Mouse (Mus musculus) spleen, postnatal 4 days (tissue): ENCODE results near the gene Il1r1.

Source experiments
- DNase-seq, 2 experiments: peaks; one replicate each; pipeline ENCODE4 v3.0.0; 2022; ENCODE audit warnings: low spot score in 2 of 2

Gene Il1r1

GRCm38 (mm10) chr1:40224539-40225284, at the start of gene Il1r1:
TSS of gene Il1r1 (plus strand) at chr1:40225080.
- peak in 1 of 2 experiments; percentile 29 for DNase-seq

DNA sequence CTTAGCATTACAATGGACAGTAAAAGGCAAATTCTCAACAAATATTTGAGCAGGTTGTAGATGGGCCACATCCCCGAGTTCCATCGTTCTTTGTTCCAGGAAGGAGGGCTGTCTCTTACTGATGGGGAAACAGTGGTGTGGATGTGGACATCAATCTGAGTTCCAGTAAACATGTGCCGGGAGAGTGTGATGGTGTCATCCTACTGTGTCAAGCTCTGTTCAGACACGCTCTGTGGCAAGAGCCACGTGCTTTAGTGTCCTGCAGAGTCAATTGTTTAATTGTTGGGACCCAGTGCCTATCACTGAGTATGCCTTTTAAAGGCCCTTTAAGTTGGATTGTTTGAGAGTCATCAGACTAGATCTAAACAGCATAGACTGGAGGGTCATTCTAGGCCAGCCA, 49.8 kb upstream of the Il1r1 start:
- DNase-seq: no peak

GRCm38 (mm10) chr1:40175797-40176196, 49.1 kb upstream of the Il1r1 start:
- no peak for DNase-seq

- no peak for DNase-seq
These were observed 45.8 kb upstream of the Il1r1 start for GRCm38 (mm10) chr1:40179031-40179430.

GRCm38 (mm10) chr1:40179493-40179892, 45.4 kb upstream of the Il1r1 start:
- DNase-seq: no peak

- no peak for DNase-seq
These were observed 44.0 kb upstream of the Il1r1 start for GRCm38 (mm10) chr1:40180861-40181260.

- DNase-seq: no peak
These were observed 43.2 kb upstream of the Il1r1 start for GRCm38 (mm10) chr1:40181716-40182115.

GRCm38 (mm10) chr1:40183410-40183809, 41.5 kb upstream of the Il1r1 start:
- no peak for DNase-seq

DNA sequence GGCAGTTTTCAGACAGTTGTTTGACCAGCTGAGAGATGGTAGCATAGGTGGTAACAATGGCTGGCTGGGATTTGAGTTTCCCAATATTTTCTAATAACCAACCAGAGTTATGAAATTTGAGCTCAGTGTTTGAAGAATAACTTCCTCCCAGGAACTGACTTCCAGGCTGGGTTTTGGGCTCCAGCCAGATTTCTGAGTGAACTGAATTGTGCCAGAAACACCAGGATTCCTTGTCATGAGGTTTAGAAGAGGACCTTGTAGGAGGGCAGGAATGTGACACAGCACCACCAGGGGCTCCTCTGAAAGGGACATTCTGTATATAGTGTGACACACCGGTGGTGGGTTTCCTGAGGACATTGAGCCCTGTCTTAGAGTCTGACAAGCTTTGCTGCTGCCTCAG, 36.9 kb upstream of the Il1r1 start:
- no peak for DNase-seq

GRCm38 (mm10) chr1:40190025-40190424, 34.9 kb upstream of the Il1r1 start:
- no peak for DNase-seq

DNA sequence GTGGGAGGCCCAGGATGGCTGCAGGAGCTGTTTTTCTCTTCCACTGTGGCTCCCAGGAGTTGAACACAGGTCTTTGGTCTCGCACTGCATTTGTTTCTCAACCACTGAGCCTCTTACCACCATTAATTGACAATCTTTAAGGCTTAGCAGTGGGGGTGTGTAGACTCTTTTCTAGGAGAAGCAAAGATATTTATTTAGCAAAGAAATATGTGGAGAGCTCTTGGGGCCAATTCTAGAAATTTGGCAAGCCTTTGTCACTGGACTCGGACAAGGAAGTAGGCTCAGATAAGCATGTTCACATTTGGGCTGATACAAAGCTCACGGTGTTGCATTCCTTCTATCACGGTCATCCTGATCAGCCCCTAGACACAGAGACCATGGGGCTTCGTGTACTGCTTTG, 34.0 kb upstream of the Il1r1 start:
- DNase-seq: no peak

DNA sequence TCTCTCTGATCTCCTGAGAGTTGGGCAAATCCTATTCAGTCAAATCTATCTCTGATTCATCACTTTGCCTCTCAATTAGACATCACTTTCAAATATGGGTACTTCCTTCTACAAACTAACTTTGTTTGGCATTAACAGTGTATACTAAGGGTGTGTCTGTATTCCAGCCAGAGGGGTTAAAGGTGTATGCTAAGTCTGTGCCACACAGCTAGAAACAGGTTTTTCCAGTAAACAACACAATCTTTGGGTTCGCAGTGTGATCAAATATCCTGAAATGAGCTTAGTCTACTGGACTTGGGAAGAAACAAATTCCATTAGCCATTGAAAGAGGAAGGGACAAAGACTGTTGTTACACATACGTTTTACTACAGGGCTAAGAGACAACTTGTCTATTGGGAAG, 30.6 kb upstream of the Il1r1 start:
- DNase-seq: no peak

DNA sequence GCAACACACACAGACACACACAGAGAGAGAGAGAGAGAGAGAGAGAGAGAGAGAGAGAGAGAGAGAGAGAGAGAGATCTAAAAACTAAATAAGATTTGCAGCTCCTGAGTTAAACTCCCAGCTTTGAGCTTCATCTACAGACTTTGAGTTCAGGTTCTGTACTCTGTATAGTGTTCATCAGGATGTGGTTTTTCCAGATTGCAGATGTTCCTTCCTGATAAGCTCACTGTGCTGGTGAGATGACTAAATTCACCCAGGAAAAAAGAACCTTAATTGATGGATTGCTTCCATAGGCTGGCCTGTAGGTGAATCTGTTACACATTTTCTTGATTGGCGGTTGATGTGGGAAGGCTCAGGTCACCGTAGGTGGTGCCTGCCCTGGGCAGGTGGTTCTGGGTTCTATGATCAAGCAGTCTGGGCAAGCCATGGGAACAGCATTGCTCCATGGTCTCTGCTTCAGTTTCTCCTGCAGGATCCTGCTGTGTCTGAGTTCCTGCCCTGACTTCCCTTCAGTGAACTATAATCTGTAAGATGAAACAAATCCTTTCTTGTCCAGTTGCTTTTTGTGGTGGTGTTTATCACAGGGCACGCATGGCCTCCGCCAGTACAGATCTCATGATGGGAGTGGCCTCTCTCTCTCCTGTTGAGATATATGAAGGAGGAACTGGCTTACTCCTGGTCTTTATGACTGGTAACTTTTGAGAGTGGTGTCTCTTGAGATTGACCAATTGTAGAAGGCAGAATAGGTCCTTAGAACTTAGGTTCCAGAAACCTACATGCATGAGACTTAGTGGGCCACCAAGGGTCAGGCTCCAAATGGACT, 11.3 kb upstream of the Il1r1 start:
- no peak for DNase-seq

GRCm38 (mm10) chr1:40217521-40217920, 7.4 kb upstream of the Il1r1 start:
- DNase-seq: no peak

- no peak for DNase-seq
These were observed 6.3 kb upstream of the Il1r1 start for GRCm38 (mm10) chr1:40218603-40219002.

DNA sequence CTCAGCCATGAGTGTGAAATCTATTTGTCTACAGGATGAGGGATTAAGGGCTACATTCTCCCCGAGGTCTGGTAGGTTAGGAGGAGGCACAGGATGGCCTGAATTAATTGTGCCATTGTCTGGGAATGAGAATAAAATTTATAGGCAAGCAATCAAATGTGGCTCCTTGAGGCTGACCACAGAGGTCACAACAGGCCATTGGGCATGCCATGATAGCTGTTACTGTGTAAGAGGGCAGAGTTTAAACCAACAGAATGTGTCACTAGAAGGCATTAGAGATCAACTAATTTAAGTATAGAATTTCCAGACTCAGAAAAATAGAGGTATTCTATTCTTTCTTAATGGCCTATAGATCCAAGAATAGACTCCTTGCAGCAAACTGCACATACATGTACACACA, 4.3 kb upstream of the Il1r1 start:
- no peak for DNase-seq

DNA sequence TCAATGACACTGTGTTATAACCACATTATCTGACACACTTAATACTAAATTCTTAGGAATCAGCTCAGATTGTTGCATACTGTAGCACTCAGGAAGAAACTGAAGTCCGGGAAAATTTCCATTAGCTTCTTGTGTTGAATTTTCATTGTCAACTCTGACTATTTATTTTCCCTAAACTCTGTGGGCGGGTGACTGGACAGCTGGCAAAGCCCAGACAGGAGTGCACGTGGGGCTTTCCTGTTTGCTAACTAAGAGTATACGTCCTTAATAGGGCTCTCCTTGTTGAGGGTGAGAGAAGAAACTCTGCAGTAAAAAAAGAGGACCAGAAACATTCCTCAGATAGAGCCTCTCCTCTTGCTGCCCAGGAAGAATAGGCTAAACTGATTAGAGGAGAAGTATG, 3.0 kb upstream of the Il1r1 start:
- no peak for DNase-seq

DNA sequence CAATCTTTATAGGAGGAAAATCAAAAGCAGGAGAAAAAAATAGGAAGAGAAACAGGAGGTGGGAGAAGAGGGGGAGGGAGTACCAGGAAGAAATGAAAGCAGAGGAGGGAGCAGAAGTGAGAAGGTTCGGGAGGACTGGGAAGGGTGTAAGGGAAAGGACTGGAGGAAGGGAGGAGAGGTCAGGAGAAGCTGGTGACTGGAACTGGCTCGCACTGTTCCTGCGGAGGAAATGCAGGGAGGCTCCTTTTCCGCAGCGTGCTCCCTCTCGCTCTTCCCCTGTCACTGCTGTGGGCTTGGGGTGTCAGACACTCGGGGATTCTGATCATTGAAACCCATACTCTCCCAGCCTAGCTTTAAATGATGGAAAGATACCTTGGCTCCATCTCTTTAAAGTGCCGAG, 2.2 kb upstream of the Il1r1 start:
- no peak for DNase-seq

DNA sequence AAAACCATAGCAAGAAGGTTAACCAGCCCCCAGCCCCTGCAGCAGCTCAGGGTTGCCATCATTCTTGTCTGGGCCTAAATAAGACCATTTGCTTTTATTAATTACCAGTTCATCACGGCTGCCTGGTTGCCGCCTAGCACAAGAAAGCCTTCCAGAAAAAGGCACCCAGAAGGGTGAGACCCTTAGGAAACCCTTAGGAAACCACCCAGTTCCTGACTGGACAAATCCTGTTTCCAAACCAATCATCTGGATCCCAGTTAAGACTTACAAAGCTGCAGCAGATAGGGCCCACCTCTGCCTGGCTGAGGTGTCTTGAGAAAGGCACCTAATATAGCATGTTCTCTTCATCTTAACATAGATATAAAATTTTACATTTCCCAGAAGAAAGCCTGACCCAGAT, 1.3 kb upstream of the Il1r1 start:
- DNase-seq: no peak

GRCm38 (mm10) chr1:40225580-40225979, 700 bp downstream of the Il1r1 start:
- no peak for DNase-seq

DNA sequence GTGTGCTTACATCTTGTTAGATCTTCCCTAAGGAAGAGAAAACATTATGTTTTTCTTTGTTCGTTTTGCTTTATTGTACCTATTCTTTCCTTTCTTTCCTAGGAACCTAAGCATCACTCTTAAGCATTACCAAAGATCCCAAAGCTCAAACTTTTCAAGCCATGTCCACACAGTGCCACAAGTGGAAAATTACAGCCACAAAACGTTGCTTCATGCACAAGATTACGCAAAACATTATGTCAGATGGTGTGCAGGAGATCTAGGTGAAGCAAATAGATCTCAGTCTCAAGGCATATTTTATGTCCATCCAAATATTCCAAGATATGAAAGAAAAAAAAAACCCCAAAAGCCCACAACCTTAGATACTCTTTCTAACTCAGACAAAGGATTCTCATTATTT, 4.2 kb downstream of the Il1r1 start:
- DNase-seq: no peak

- no peak for DNase-seq
These were observed 4.9 kb downstream of the Il1r1 start for GRCm38 (mm10) chr1:40229771-40230280.

GRCm38 (mm10) chr1:40230336-40230735, 5.5 kb downstream of the Il1r1 start:
- no peak for DNase-seq
